Mouse (Mus musculus) embryonic fibroblast, embryonic 13.5 days (primary cell): ENCODE results near the gene Asap2.

Experiments
- CTCF ChIP-seq: IDR thresholded peaks from 2 replicates; pipeline ENCODE4 v1.5.1; 2011; ENCODE audit warnings: mild to moderate bottlenecking, control low read depth, low read length, moderate library complexity, borderline replicate concordance; ENCODE audit not compliant: insufficient read depth
- POLR2A ChIP-seq: IDR thresholded peaks from 2 replicates; pipeline ENCODE4 v1.6.1; 2011; ENCODE audit warnings: low read depth, mild to moderate bottlenecking, control low read depth, low read length, moderate library complexity

DNA sequence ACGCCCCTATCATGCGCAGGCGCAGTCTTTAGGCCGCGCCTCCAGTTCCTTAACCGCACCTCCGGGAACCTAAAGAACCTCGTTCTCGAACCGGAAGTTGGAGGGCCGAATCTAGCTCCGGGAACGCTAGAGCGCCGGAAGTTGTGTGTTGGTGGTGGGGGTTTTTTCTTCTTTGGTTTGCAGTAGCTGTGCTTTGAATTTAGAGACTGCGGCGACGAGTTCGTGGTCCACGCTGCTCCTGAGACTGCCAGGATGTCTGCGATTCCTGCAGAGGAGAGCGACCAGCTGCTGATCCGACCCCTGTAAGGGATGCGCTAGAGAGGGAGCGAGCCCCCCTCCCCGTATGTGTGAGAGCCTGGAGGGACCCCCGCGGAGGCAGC is 296.0 kb downstream of the Asap2 start, which contains the start of gene Itgb1bp1:
- TF ChIP-seq CTCF: no peak
- TF ChIP-seq POLR2A: peak; percentile 67
